Mouse (Mus musculus): Measurements from ENCODE around the gene Cacng6.
"Not testable (repeated sequence)": the region's sequence is repeated elsewhere in the genome, so short reads cannot be mapped to it uniquely, and the experiment has no call there.

Cacng6 gene

DNA sequence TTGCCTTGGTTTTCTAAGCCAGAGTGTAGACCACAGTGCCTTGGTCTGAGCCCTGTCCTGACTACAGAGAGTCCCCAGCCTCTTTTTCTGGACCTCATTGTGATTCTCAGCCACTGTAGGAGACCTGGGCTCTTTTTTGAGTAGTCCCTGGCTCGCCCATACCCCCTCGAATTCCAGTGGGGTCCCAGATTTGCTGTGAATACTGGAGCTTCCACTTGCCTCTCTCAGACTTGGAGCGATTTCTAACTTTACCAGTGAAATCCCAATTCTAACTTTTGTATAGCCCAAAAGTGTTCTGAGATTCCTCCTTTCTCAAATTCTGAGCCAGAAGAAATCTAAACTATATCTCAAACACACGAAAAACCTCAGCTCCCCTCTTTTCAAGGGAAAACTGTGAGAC, at the start of gene Cacng6:
Cacng6 (plus strand) TSS at position 301 of the 400 bp plus-strand sequence.
- no peak for DNase-seq (ENCODE audit: low spot score)

DNA sequence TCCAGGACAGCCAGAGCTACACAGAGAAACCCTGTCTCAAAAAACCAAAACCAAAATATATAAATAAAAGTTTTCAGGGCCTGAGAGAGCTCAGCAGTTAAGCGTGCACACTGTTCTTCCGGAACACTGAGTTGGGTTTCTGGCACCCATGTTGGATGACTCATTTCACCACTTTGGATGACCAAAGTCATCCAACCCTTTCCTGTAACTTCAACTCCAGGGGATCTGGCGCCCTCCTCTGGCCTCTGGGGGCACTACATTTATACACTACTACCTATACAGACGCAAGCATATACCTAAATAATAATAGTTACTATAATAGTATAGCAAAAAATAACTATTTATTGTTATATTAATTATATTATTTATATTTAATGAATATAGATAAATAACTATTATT, 47.2 kb upstream of the Cacng6 start:
- peak; percentile 67 for DNase-seq (ENCODE audit: low spot score)

GRCm38 (mm10) chr7:3382123-3382522, 41.9 kb upstream of the Cacng6 start:
- DNase-seq (ENCODE audit: low spot score), result no peak

DNA sequence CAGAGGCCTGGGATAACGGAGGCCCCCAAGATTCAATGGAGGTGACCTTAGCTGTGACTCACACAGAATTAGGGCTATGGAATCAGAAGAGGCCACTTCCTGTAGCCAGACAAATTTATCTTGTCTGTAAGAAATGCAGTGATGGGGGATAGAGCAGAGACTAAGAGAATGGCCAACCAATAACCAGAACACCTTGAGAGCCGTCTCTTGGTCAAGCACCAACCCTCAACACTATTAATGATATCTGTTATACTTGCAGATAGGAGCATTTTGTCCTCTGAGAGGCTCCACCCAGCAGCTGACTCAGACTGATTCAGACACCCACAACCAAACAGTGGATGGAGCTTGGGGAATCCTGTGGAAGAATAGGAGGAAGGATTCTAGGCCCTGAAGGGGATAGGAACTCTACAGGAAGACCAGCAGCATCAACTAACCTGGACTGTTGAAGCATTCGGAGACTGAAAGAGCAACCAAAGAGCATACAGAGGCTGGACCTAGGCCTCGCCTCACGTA, 39.1 kb upstream of the Cacng6 start:
- DNase-seq (ENCODE audit: low spot score), result no peak

DNA sequence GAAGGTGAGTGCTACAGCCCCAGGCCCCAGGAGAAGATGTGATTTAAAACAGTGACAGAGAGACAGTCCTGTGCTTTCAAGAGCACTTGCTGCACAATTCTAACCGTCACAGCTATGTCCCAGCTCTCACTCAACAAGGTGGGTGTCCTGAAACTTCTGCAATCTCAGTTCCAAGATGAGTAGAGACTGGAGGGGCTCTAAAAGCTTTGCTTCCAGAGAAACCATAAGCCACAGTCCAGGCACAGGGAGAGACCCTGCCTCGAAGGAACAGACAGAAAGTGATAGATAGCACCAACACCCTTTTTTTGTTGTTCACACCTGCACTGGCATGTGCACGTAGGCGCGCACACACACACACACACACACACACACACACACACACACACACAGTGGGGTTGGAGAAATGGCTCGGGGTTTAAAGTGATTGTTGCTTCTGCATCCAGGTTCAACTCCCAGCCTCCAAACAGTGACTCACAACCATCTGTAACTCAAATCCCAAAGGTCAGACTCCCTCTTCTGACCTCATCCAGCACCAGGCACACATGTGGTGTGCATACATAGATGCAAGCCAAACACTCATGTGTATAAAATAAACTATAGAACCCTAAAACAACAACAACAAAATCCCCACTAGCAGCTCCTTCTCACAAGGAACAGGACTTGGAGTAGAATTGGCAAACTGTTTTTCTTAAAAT, 37.8 kb upstream of the Cacng6 start:
- DNase-seq (ENCODE audit: low spot score), result no peak

DNA sequence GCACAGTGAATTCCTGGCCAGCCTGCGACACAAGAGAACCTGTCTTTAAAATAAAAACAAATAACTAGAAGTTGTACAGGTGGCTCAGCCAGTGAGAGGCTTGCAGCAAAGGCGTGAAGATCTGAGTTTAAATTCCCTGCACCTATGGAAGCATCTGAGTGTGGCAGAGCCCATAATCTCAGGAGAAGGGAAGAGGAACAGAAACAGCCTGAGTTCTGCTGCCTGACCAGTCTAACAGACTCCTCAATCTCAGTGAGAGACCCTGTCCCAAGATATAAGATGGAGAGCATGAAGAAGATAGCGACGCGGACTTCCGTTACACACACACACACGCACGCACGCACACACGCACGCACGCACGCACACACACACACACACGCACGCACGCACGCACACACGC, 36.2 kb upstream of the Cacng6 start:
- no peak for DNase-seq (ENCODE audit: low spot score)

GRCm38 (mm10) chr7:3388885-3389284, 35.1 kb upstream of the Cacng6 start:
- DNase-seq (ENCODE audit: low spot score), result no peak

DNA sequence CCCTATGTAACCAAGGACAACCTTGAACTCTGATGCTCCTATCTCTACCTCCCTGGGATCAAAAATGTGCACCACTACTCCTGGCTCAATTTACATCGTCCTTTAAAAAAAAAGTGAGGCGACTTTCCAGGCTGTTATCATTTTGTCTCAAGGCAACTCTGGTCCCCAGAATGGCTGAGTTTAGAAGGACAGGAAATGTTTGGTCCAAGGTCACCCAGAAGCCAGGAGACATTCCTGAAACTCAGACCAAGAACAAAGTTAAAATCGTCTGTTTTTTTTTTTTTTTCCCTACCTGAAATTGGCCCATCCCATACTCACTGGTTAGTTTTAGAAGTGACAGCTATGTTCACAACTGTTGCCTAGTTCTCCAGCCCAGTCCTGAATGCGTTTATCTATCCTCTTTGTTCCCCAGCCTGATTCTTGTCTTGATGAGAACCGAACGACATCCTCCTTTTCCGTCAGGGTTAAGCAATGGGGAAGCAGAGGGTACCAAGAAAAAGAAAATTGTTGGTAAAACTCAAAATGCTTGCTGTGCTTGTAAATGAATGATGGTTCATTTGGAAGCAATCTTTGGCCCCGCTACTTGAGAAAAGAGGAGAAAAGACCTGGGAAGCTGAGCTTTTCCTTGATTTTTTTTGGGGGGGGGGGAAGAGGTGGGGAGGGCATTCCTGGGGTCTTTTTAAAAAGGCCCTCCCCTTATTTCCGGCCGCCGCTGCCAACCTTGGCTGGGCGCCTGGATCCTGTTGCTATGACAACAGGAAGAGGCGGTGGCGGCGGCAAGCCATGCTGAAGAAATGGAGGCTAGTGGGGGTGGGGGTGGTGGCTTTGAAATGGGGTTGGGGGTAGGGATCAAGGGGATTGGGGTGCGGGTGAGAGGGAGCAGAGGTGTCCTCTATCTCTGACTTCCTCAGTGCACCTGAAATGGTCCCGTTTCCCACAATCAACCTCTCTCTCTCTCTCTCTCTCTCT, 34.3 kb upstream of the Cacng6 start:
- peak; percentile 74 for DNase-seq (ENCODE audit: low spot score)

- DNase-seq (ENCODE audit: low spot score), result peak; percentile 46
These were observed 33.4 kb upstream of the Cacng6 start, which contains the start of gene Cacng8 for GRCm38 (mm10) chr7:3390413-3391080. Cacng8 (plus strand) TSS chr7:3390683.

DNA sequence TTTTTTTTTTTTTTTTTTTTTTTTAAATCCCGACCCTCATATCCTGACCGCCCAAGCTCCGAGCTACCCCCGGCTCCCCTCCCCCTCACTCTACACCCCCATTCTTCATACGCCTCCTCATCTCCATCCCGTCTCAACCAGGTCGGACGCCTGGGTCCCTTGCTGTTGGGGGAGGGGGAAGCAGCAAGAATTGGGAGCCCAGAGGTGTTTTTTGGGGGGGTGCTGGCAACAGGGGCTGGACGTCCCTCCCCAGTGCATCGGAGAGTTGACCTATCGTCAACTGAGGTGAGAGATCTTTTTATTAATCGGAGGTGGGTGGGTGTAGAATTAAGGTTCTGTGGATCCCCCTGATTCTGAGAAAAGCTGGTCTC, 32.9 kb upstream of the Cacng6 start:
- no peak for DNase-seq (ENCODE audit: low spot score)

DNA sequence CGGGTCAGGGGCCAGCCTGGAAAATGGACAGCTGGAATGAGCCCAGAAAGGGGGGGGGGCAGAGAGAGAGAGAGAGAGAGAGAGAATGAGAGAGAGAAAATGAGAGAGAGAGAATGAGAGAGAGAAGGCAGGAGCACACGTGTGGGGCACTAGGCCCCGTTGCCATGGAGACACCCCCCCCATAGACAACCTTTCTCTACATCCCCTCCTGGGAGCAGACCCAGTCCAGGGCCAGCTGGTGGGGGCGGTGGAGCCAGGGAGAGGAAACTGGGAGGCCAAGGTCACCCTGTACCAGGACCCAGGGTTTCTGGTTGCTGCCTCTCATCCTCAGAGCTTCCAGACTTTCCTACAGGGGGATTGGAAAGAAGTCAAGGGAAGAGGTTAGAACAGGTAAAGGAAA, 32.2 kb upstream of the Cacng6 start:
- peak; percentile 52 for DNase-seq (ENCODE audit: low spot score)

DNA sequence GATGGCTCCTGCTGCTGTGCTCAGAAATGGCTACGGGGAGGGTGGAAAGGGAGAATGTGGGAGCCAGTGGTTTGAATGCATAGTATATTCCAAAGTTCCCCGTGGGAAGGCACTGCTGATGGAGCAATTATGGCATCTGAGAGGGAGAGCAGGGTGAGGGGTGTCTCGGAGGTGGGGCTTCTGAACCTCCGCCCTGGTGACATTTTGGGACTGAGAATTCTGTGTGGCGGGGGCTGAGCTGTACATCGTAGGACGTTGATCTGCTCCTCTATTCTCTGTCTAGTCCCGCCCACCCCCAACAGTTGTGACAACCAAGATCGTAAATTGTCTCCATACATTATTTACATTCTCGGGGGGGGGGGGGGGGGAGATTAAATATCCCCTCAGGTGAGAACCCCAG, 26.6 kb upstream of the Cacng6 start:
- DNase-seq (ENCODE audit: low spot score), result no peak

- no peak for DNase-seq (ENCODE audit: low spot score)
These were observed 26.2 kb upstream of the Cacng6 start for GRCm38 (mm10) chr7:3397797-3398196.

DNA sequence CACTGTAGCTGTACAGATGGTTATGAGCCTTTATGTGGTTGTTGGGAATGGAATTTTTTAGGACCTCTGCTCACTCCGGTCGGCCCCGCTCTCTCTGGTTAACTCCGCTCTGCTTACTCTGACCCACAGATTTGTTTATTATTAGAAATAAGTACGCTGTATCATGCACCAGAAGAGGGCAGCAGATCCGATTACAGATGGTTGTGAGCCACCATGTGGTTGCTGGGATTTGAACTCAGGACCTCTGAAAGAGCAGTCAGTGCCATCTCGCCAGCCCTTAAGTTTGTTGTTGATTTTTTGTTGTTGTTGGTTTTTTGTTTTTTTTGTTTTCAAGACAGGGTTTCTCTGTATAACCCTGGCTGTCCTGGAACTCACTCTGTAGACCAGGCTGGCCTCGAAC, 25.6 kb upstream of the Cacng6 start:
- DNase-seq (ENCODE audit: low spot score), result not testable (repeated sequence)

- DNase-seq (ENCODE audit: low spot score), result no peak
These were observed 24.1 kb upstream of the Cacng6 start for GRCm38 (mm10) chr7:3399937-3400336.

- DNase-seq (ENCODE audit: low spot score), result no peak
These were observed 14.1 kb upstream of the Cacng6 start for GRCm38 (mm10) chr7:3409729-3410520.

GRCm38 (mm10) chr7:3411160-3411941, 12.6 kb upstream of the Cacng6 start:
- peak; percentile 81 for DNase-seq (ENCODE audit: low spot score)

DNA sequence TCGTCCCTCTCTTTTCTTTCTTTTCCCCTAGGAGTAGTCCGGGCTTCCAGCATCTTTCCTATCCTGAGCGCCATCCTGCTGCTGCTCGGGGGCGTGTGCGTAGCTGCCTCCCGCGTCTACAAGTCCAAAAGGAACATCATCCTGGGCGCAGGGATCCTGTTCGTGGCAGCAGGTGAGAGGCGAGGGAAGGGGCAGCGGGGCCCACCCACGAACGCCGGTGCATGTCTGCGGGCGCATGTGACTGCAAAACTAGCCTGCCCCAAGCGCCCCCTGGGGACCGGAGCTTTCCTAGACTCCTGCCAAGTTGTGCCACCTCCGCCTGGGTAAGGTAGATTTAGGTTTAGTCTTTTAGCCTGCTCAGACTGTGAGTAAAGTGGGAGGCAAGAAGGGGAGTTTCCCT, 12.0 kb upstream of the Cacng6 start:
- DNase-seq (ENCODE audit: low spot score), result peak; percentile 62

GRCm38 (mm10) chr7:3414888-3415287, 9.1 kb upstream of the Cacng6 start:
- peak; percentile 52 for DNase-seq (ENCODE audit: low spot score)

GRCm38 (mm10) chr7:3415378-3415777, 8.6 kb upstream of the Cacng6 start:
- peak; percentile 31 for DNase-seq (ENCODE audit: low spot score)

- DNase-seq (ENCODE audit: low spot score), result no peak
These were observed 4.1 kb upstream of the Cacng6 start for GRCm38 (mm10) chr7:3419941-3420340.

Measured in retina, embryonic 14.5 days (tissue).